Mouse (Mus musculus): Measurements from ENCODE around the gene Camk1d. TPM values are rescaled to one million over a fixed set of nuclear protein-coding genes. Genes with fewer than 3 reads are reported as not detected.

Camk1d gene
- polyA plus RNA-seq, 1 experiment from 2014 or later = 6.5 TPM

DNA sequence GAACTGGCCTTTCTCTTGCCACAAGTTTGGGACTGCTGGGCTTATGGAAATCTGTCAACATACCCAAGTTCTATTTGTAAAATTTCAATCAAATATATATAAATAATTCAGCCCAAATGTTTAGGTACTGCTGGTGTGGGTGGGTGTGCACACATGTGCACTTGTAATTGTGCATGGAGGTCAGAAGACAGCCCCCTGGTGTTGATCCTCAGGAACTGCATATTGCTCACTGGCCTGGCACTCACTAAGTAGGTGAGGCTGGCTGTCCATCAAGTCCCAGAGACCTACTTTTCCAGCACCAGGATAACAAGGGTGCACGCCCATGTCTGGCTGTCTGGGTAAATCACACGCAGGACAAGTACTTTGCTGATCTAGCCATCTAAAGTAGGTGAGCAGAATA, 283.0 kb downstream of the Camk1d start:
- Histone ChIP-seq H3K4me2 (replicated peaks) (no peak overlapping the region), H3K9me3 (no peaks in the 10 kb centered on the region), H3K9ac (replicated peaks) (no peak overlapping the region), H3K36me3 (no peaks in the 10 kb centered on the region), H3K27ac (replicated peaks) (no peak overlapping the region), H3K27me3 (no peaks in the 10 kb centered on the region), H3K4me1 (0 out of 2 replicates have a peak, but pooled peaks cover 2% of the 10 kb centered on the region), H3K4me3 (no peak overlapping the region)
- ATAC-seq (replicated peaks) = no peak
- 54% methylated on average over 2 of the region's 2 CpGs for WGBS

DNA sequence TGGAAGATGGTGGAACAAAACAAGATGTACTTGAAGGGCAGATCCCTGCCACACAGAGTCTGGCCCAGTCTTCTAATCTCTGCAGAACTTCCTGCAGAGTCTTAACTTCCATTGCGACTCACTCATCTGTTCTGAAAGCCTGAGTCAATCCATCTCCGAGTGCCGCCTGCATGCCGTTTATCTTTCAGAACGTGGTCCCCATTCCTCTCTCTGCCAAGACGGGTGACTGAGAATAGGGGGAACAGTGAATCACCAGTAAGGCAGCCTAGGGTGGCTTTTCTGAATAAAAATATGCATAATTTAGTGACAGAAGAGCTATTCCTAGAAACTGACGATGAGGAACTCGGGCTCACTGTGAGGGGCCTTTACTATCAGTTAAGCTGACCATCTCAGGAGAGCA, 284.4 kb downstream of the Camk1d start:
- Histone ChIP-seq H3K4me3 (no peak overlapping the region), H3K4me1 (0 out of 2 replicates have a peak, but pooled peaks cover 8% of the 10 kb centered on the region), H3K4me2 (replicated peaks) (no peak overlapping the region), H3K9me3 (no peaks in the 10 kb centered on the region), H3K9ac (replicated peaks) (no peak overlapping the region), H3K27me3 (no peaks in the 10 kb centered on the region), H3K27ac (replicated peaks) (no peak overlapping the region), H3K36me3 (no peaks in the 10 kb centered on the region)
- 52% methylated on average over 8 of the region's 8 CpGs for WGBS
- no peak for ATAC-seq (replicated peaks)

DNA sequence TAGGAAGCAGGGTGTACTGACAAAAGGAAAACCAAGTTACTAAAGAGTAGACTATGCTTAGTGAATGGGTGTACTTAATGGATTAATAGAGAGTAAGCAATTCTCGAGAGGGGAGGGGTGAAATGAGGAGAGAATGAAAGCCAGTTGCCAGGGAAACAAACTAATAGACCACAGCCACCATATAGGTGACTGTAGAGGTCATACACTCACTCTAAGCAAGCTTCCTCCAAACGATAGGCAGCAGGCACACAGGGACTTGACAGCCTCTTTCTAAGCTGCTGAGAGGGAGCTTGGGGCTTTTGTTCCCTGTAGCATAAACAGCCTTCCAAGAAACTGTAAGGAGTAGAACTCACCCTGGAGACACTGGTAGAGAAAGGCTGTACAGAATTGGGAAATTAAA, 288.2 kb downstream of the Camk1d start:
- Histone ChIP-seq H3K9ac (replicated peaks) (no peak overlapping the region), H3K27ac (replicated peaks) (peak overlapping the region; percentile 35), H3K27me3 (no peaks in the 10 kb centered on the region), H3K36me3 (no peaks in the 10 kb centered on the region), H3K4me3 (no peak overlapping the region), H3K9me3 (no peaks in the 10 kb centered on the region), H3K4me1 (0 out of 2 replicates have a peak, but pooled peaks cover 8% of the 10 kb centered on the region), H3K4me2 (replicated peaks) (no peak overlapping the region)
- WGBS = 4% methylated on average over 2 of the region's 2 CpGs
- ATAC-seq (replicated peaks) = peak; percentile 87

DNA sequence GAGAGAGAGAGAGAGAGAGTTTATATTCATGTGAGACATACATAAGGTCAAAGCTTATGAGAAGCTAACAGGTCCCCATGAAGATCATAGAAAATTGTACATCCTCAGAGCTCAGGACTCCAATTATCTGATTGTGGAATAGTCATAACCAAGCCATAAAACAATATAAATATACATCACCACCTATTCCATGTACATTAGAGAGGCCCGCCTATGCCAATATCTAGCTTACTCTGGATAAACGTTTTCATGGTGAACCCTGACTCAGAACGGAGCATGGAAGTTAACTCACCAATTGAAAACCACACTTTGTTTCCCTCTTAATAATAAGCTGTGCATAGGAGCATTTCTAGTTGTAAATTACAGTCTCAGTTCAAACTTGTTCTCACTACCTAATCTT, 288.7 kb downstream of the Camk1d start:
- H3K36me3 ChIP-seq = no peaks in the 10 kb centered on the region
- H3K4me1 ChIP-seq = 0 out of 2 replicates have a peak, but pooled peaks cover 8% of the 10 kb centered on the region
- no peak overlapping the region for H3K9ac ChIP-seq (replicated peaks)
- peak; percentile 13; the same call in 1 of the 2 replicates for ATAC-seq (replicated peaks)
- H3K4me2 ChIP-seq (replicated peaks) = no peak overlapping the region
- 0 out of 2 replicates have a peak overlapping the region, but pooled peaks have one; percentile 7 for H3K27ac ChIP-seq (replicated peaks)
- WGBS = 31% methylated on average over 3 of the region's 3 CpGs
- no peaks in the 10 kb centered on the region for H3K9me3 ChIP-seq
- no peaks in the 10 kb centered on the region for H3K27me3 ChIP-seq
- H3K4me3 ChIP-seq = no peak overlapping the region

DNA sequence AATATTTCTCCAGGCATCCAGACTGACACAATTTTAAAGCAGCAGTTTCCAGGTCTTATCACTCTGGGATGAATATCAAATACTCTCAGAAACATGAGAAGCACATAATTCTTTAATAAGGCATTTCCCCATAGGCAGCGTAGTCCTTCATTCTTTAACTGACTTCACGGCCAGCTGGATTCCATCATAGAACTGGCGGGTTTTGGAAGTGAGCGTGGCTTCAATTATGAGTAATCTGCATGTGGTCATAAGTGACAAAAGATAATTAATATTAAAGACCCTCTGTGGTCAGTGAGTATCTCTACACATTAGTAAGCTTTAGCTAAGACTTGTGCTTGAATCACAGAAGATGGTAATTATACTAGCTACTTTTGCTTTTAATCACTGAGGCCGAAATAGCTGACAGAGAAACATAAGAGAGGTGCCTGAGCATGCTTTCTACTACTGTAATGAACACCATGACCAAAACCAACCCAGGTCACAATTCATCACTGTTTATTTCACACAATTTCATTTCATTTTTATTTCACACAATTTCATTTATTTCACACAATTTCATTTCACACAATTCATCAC, 293.6 kb downstream of the Camk1d start:
- Histone ChIP-seq H3K27me3 (no peaks in the 10 kb centered on the region), H3K4me2 (replicated peaks) (no peak overlapping the region), H3K4me3 (no peak overlapping the region), H3K4me1 (0 out of 2 replicates have a peak, but pooled peaks cover 2% of the 10 kb centered on the region), H3K36me3 (no peaks in the 10 kb centered on the region), H3K27ac (replicated peaks) (no peak overlapping the region), H3K9ac (replicated peaks) (no peak overlapping the region), H3K9me3 (no peaks in the 10 kb centered on the region)
- ATAC-seq (replicated peaks) = no peak
- WGBS = 72% methylated on average over 5 of the region's 5 CpGs

DNA sequence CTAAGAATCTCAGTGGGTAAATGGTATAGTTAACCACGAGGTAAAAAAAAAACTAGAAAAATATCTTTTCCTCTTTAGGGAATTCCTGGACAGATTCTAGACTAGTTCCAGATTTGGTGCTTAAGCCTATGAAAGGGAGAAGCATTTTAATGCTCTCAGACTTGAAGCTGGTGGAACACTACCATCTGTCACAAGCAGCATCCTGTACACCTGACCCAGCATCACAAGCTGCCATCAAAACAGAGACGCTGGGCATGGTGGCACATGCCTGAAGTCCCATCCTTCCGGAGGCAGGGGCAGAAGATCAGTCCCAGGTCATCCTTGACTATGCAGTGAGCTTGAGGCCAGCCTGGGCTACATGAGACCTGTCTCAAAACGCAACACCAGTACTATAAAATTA, 295.5 kb downstream of the Camk1d start:
- ATAC-seq (replicated peaks) = no peak
- no peaks in the 10 kb centered on the region for H3K36me3 ChIP-seq
- no peak overlapping the region for H3K27ac ChIP-seq (replicated peaks)
- H3K4me1 ChIP-seq = 0 out of 2 replicates have a peak, but pooled peaks cover 2% of the 10 kb centered on the region
- WGBS = 86% methylated on average over 4 of the region's 4 CpGs
- H3K4me3 ChIP-seq = no peak overlapping the region
- H3K27me3 ChIP-seq = no peaks in the 10 kb centered on the region
- H3K4me2 ChIP-seq (replicated peaks) = no peak overlapping the region
- H3K9me3 ChIP-seq = no peaks in the 10 kb centered on the region
- H3K9ac ChIP-seq (replicated peaks) = no peak overlapping the region

DNA sequence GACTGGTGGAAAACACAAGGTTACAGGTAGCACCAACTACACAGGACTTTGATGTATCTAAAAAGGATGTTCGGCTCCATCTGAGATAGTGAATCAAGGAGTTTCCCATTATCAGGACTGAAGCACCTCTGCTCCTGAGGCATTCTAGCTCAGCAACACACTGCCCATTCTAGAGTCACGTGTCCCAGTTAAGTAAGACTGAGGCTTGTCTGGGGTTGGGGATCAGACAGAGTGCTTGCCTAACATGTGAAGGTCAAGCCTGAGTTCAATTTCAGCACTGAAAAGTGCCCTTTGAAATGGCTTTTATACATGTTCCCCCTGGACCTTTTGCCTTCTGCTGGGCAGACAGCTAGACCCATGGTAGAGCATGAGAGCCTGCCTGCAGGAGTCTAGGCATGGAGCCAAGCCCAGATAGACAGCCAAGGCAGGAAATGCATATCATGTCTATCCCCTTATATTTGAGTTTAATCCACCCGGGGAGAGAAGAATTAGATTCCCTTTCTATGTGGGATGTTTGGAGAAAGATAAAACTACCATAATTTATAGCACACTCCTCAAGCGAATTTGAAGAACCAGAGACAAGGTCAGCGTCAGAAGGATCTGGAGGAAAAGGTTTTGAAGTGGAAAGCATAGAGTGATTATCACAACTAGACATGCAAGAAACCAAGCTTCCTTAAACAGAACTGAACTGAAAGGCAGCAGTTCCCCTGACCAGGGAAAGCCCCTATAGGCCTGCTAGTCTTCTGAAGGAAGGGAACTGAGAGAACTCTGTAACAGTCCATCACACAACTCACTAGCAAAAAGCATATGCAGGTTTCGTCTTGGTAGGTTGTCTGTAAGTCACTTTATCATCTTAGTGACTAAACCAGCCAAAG, 296.9 kb downstream of the Camk1d start:
- Histone ChIP-seq H3K27ac (replicated peaks) (no peak overlapping the region), H3K9ac (replicated peaks) (no peak overlapping the region), H3K36me3 (no peaks in the 10 kb centered on the region), H3K4me2 (replicated peaks) (no peak overlapping the region), H3K9me3 (no peaks in the 10 kb centered on the region), H3K4me3 (no peak overlapping the region), H3K27me3 (no peaks in the 10 kb centered on the region), H3K4me1 (0 out of 2 replicates have a peak, but pooled peaks cover 2% of the 10 kb centered on the region)
- no peak for ATAC-seq (replicated peaks)
- 81% methylated on average over 6 of the region's 6 CpGs for WGBS

DNA sequence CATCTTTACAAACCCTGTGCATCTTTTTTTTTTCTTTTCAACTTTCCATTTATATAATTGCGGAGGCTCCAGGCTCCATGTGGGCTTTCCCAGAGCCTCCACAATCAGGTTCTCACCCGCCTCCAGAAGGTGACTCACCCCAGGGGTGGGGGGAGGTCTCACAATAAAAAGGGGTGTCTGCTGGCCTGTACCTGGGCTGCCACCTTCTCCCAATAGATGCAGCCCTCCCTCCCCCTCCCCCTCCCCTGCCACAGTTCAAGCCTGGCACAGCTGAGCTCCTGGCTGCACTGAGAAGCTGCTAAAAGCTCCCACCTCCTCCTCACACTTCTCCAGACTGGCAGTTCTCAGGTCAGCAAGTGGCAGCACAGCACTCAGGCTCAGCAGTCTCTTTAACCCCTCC, 302.5 kb downstream of the Camk1d start:
- H3K9me3 ChIP-seq = no peaks in the 10 kb centered on the region
- H3K4me1 ChIP-seq = peaks cover 7% of the 10 kb centered on the region
- 58% methylated on average over 2 of the region's 2 CpGs for WGBS
- H3K36me3 ChIP-seq = no peaks in the 10 kb centered on the region
- no peak overlapping the region for H3K9ac ChIP-seq (replicated peaks)
- no peak overlapping the region for H3K4me2 ChIP-seq (replicated peaks)
- no peak overlapping the region for H3K27ac ChIP-seq (replicated peaks)
- H3K4me3 ChIP-seq = no peak overlapping the region
- peak; percentile 48; the same call in 1 of the 2 replicates for ATAC-seq (replicated peaks)
- no peaks in the 10 kb centered on the region for H3K27me3 ChIP-seq

DNA sequence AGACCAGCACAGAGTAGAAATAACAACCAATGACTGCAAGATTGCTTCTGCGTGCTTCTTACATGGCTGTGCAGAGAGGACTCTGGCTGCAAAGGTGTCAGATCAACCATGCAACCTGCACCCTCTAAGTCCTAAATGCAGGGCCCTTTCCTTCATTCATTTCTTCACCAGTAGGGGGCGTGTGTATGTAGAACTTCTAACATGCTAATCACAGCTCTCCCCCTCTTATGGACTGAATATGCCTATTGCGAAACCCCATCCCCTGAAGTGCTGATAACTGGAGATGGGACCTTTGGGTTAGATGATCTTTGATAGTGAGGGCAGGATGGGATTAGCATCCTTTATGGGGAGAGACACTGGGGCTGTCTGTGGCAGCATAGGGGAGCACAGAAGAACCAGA, 310.5 kb downstream of the Camk1d start:
- H3K9ac ChIP-seq (replicated peaks) = no peak overlapping the region
- no peaks in the 10 kb centered on the region for H3K27me3 ChIP-seq
- H3K27ac ChIP-seq (replicated peaks) = no peak overlapping the region
- 63% methylated on average over 3 of the region's 3 CpGs for WGBS
- no peaks in the 10 kb centered on the region for H3K36me3 ChIP-seq
- no peak overlapping the region for H3K4me2 ChIP-seq (replicated peaks)
- no peaks in the 10 kb centered on the region for H3K9me3 ChIP-seq
- no peak for ATAC-seq (replicated peaks)
- H3K4me3 ChIP-seq = no peak overlapping the region
- H3K4me1 ChIP-seq = no peaks in the 10 kb centered on the region

DNA sequence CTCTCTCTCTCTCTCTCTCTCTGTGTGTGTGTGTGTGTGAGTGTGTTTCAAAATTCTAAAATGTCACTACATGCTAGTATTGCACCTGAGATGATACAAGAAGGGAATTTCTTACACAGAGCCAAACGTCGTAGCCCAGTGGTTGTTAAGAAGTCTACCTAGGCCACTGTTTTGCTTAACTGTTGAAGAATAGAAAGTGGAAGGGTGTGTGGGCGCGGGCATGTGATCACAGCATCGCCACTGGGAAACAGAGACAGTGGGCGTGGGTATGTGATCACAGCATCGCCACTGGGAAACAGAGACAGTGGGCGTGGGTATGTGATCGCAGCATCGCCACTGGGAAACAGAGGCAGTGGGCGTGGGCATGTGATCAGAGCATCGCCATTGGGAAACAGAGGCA, 312.3 kb downstream of the Camk1d start:
- Histone ChIP-seq H3K9me3 (no peaks in the 10 kb centered on the region), H3K9ac (replicated peaks) (no peak overlapping the region), H3K36me3 (no peaks in the 10 kb centered on the region), H3K4me3 (no peak overlapping the region), H3K4me2 (replicated peaks) (no peak overlapping the region), H3K4me1 (peaks cover 18% of the 10 kb centered on the region), H3K27ac (replicated peaks) (no peak overlapping the region), H3K27me3 (no peaks in the 10 kb centered on the region)
- WGBS = 91% methylated on average over 12 of the region's 12 CpGs
- no peak for ATAC-seq (replicated peaks)

DNA sequence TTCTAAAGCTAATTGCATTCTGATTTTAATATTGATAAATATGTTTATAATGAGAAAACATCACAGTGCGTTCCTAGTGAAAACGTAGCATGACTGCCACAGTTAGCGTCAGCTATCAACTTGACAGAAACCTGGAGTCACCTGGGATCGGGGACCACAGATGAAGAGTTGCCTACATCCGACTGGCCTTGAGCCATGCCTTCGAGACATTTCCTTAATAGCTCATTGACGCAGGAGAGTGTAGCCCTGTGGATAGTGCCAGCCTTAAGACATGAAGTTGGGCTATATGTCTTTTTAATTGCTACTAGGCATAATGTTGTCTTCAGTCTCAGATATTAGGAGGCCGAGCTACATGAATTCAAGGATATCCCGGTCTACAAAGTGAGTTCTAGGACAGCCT, 315.8 kb downstream of the Camk1d start:
- Histone ChIP-seq H3K4me2 (replicated peaks) (peak overlapping the region; percentile 3; the same call in 1 of the 2 replicates), H3K27me3 (no peaks in the 10 kb centered on the region), H3K4me3 (no peak overlapping the region), H3K27ac (replicated peaks) (peak overlapping the region; percentile 76), H3K9ac (replicated peaks) (no peak overlapping the region), H3K4me1 (peaks cover 25% of the 10 kb centered on the region), H3K36me3 (no peaks in the 10 kb centered on the region), H3K9me3 (no peaks in the 10 kb centered on the region)
- 37% methylated on average over 9 of the region's 9 CpGs for WGBS
- peak; percentile 62; the same call in 1 of the 2 replicates for ATAC-seq (replicated peaks)

DNA sequence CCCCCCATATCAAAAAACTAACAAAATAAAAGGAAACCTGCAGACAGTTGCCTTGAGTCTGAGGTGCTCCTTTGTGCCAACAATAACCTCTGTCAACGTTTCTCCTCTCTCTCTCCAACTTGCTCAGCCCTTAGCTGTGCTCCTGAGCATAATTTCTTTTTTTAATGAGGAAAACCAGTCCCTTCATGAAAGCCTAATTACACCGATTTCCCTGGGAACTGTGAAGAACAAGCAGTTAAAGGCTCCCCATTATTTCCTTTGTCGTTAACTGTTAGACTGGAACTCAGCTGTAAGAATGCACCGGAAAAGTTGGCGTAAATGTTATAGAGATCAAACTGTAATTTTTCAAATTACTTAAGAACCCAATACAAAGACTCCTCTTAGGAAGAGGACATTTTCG, 316.3 kb downstream of the Camk1d start:
- peaks cover 25% of the 10 kb centered on the region for H3K4me1 ChIP-seq
- peak; percentile 71 for ATAC-seq (replicated peaks)
- no peaks in the 10 kb centered on the region for H3K27me3 ChIP-seq
- 7% methylated on average over 6 of the region's 6 CpGs for WGBS
- H3K4me2 ChIP-seq (replicated peaks) = peak overlapping the region; percentile 3; the same call in 1 of the 2 replicates
- H3K4me3 ChIP-seq = no peak overlapping the region
- H3K9ac ChIP-seq (replicated peaks) = no peak overlapping the region
- H3K9me3 ChIP-seq = no peaks in the 10 kb centered on the region
- peak overlapping the region; percentile 76 for H3K27ac ChIP-seq (replicated peaks)
- no peaks in the 10 kb centered on the region for H3K36me3 ChIP-seq

Data from forebrain, embryonic 15.5 days (tissue).